Mouse (Mus musculus) ES-E14 (cell line): Measurements from ENCODE around the gene Adar. TPM values are rescaled to one million over a fixed set of nuclear protein-coding genes. Genes with fewer than 3 reads are reported as not detected.

ENCODE experiments used
- DNase-seq: peaks from one replicate; pipeline ENCODE4 v3.0.0-alpha.2; 2013; ENCODE audit warnings: low read depth, low spot score
- H3K27ac ChIP-seq: 2 replicates; pipeline ENCODE4 v1.5.1; 2012; ENCODE audit warnings: low read depth, mild to moderate bottlenecking, low read length, moderate library complexity, mixed read lengths; ENCODE audit not compliant: poor library complexity, insufficient read depth, severe bottlenecking
- H3K36me3 ChIP-seq: 2 replicates; pipeline ENCODE4 v1.6.1; 2012; ENCODE audit warnings: mild to moderate bottlenecking, low read length, moderate library complexity, mixed read lengths; ENCODE audit not compliant: control insufficient read depth, poor library complexity, insufficient read depth, severe bottlenecking
- H3K4me1 ChIP-seq, 2 experiments: fragments of 150-350 bp in 1 of 2; sonication (generic) in 1 of 2; 2 replicates each; pipeline ENCODE4 v1.6.1; 2012; ENCODE audit warnings: low read length in 2 of 2, mild to moderate bottlenecking in 1 of 2, mixed read lengths in 1 of 2; ENCODE audit not compliant: control insufficient read depth in 2 of 2, insufficient read depth in 2 of 2, poor library complexity in 1 of 2
- H3K4me3 ChIP-seq, 2 experiments: fragments of 150-350 bp in 1 of 2; sonication (generic) in 1 of 2; 2 replicates each; pipeline ENCODE4 v1.5.1; 2012; ENCODE audit warnings: low read length in 2 of 2, low read depth in 1 of 2, mild to moderate bottlenecking in 1 of 2, mixed read lengths in 1 of 2; ENCODE audit not compliant: insufficient read depth in 1 of 2, poor library complexity in 1 of 2, severe bottlenecking in 1 of 2
- H3K9ac ChIP-seq: 2 replicates; pipeline ENCODE4 v1.6.1; 2012; ENCODE audit warnings: low read depth, mild to moderate bottlenecking, low read length, mixed read lengths; ENCODE audit not compliant: poor library complexity, insufficient read depth, severe bottlenecking
- H3K9me3 ChIP-seq: fragments of 150-350 bp; sonication (generic); 2 replicates; pipeline ENCODE4 v1.6.1; 2012; ENCODE audit warnings: low read depth, mild to moderate bottlenecking, low read length; ENCODE audit not compliant: control insufficient read depth, insufficient read depth
- CHD2 ChIP-seq: IDR thresholded peaks from 2 replicates; pipeline ENCODE4 v1.6.1; 2014; ENCODE audit warnings: mild to moderate bottlenecking, low read depth, low read length, inconsistent platforms
- HCFC1 ChIP-seq: IDR thresholded peaks from 2 replicates; pipeline ENCODE4 v1.6.1; 2012; ENCODE audit warnings: low read length, inconsistent platforms, borderline replicate concordance; ENCODE audit not compliant: insufficient read depth
- MAFK ChIP-seq: IDR thresholded peaks from 2 replicates; pipeline ENCODE4 v1.6.1; 2014; ENCODE audit warnings: mild to moderate bottlenecking, low read depth, low read length, inconsistent platforms; ENCODE audit not compliant: insufficient read depth
- ZC3H11A ChIP-seq: IDR thresholded peaks from 2 replicates; pipeline ENCODE4 v1.6.1; 2012; ENCODE audit warnings: low read depth, mild to moderate bottlenecking, inconsistent platforms, low read length, borderline replicate concordance
- ZNF384 ChIP-seq: IDR thresholded peaks from 2 replicates; pipeline ENCODE4 v1.6.1; 2012; ENCODE audit warnings: low read depth, low read length, inconsistent platforms
- in situ Hi-C, 2 experiments: fragments of 600-800 bp; cut with MboI; formaldehyde crosslinking; loops; one replicate each; pipeline ENCODE4 v1.15.1; 2025; ENCODE audit warnings: low sequenced_read_pairs in 2 of 2, inconsistent platforms in 1 of 2; ENCODE audit not compliant: unreplicated experiment in 2 of 2
- total RNA-seq: library from RNA; depleted of rRNA; stranded (reverse); fragments of 300-350 nt; gene quantifications from 2 replicates; pipeline ENCODE4 v1.2.3, GENCODE M21; 2012

The Adar gene
- total RNA-seq, 1 experiment, result 35.2 TPM

DNA sequence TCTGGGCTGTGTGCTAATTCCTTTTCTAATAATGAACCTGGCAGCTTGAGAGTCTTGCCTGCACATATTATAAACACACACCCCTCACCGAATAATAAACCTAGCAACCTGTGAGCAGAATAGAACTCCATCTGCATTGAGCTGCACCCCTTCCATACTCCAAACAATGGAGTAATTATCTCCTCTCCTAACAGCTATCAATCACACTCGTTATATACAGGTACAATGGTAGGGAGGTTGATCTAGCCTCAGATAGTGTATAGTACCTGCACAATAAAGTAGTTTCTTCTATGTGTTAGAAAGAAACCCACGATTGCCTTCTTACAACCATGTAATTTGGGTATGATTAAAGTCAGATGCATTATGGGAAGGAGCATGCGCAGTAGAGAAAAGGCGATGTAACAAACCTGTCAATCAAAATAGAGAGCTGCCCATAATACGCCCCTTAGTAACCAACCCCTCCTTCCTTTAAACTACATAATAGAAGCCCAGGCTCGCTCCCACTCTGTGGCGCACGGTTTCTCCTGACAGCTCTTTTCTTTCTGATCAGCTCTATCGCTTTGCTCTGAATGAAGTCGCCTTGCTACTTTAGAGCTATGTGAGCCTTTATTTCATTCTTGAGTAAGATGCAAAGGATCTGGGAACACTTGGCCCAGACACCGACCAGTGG lies 18.5 kb upstream of the Adar start:
- Histone ChIP-seq H3K9me3 (no peaks in the 10 kb centered on the region), H3K4me3 (no peak overlapping the region), H3K27ac (no peak overlapping the region), H3K36me3 (no peaks in the 10 kb centered on the region), H3K4me1 (peaks cover 0 to 4% of the 10 kb centered on the region in 2 experiments; a peak in 1 of 4 replicates), H3K9ac (no peak overlapping the region)
- DNase-seq, result no peak
- in situ Hi-C loops, result no loop called here
- TF ChIP-seq ZNF384 (no peak), ZC3H11A (no peak), HCFC1 (no peak), CHD2 (no peak), MAFK (no peak)

DNA sequence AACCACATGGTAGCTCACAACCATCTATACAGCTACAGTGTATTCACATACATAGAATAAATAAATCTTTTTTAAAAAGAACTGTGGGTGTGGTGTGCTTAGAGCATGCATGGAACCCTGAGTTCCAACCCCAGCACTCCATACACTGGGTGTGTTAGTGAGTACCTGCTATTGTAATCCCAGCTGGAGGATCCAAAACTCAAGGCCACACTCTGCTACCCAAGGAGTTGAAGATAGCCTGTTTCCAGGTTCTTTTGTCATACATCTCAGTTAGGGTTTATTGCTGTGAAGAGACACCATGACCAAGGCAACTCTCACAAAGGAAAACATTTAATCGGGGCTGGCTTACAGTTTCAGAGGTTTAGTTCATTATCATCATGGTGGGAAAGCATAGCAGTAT lies 15.9 kb upstream of the Adar start:
- in situ Hi-C loops, result no loop called here
- Histone ChIP-seq H3K4me3 (no peak overlapping the region), H3K36me3 (no peaks in the 10 kb centered on the region), H3K4me1 (no peaks in the 10 kb centered on the region), H3K9me3 (no peaks in the 10 kb centered on the region), H3K27ac (no peak overlapping the region), H3K9ac (no peak overlapping the region)
- no peak for DNase-seq
- TF ChIP-seq ZC3H11A (no peak), HCFC1 (no peak), CHD2 (no peak), MAFK (no peak), ZNF384 (no peak)

DNA sequence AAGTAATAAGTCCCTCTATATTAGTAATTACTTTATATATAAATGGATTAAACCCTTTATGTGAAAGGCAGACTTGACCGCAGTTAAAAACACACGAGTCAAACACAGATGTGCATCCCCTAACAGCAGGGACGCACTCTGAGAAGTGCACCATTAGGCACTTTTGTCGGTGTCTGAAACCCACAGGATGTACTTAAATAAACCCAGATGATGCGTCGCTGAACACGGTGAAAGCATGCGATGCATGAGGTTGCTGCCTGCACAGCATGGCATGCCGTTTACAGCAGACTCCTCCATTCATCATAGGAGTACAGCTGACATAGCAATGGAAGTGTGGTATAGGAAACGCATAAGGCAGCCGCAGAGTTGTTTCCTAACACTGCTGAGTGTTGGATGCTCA lies 14.4 kb upstream of the Adar start:
- Histone ChIP-seq H3K27ac (no peak overlapping the region), H3K4me3 (no peak overlapping the region), H3K36me3 (no peaks in the 10 kb centered on the region), H3K9ac (no peak overlapping the region), H3K9me3 (no peaks in the 10 kb centered on the region), H3K4me1 (no peaks in the 10 kb centered on the region)
- in situ Hi-C loops, result no loop called here
- no peak for TF ChIP-seq CHD2
- DNase-seq, result no peak

DNA sequence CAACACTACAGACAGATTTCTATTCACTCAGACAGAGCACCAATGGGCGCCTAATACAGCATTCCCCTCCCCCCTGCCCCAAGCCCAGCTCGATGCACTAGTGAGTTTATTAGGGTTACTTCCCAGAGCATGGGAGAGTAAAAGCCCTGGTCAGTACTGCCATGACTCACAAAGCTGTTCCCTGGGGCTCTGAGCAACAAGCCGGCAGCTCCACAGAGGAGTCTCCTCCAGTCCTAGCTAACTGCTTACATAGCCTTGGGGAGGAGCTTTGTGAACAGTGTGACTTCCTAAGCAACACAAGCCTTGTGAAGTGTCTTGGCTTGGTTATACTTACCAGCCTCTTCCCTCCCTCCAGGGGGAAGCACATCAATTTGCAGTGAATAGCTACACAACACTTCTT lies 11.2 kb upstream of the Adar start:
- H3K9ac ChIP-seq, result no peak overlapping the region
- in situ Hi-C loops, result no loop called here
- H3K4me1 ChIP-seq, result no peaks in the 10 kb centered on the region
- H3K9me3 ChIP-seq, result no peaks in the 10 kb centered on the region
- DNase-seq, result no peak
- no peak overlapping the region for H3K4me3 ChIP-seq
- H3K27ac ChIP-seq, result no peak overlapping the region
- TF ChIP-seq HCFC1, result no peak
- TF ChIP-seq ZC3H11A, result no peak
- no peak for TF ChIP-seq CHD2
- TF ChIP-seq ZNF384, result no peak
- no peak for TF ChIP-seq MAFK
- no peaks in the 10 kb centered on the region for H3K36me3 ChIP-seq

DNA sequence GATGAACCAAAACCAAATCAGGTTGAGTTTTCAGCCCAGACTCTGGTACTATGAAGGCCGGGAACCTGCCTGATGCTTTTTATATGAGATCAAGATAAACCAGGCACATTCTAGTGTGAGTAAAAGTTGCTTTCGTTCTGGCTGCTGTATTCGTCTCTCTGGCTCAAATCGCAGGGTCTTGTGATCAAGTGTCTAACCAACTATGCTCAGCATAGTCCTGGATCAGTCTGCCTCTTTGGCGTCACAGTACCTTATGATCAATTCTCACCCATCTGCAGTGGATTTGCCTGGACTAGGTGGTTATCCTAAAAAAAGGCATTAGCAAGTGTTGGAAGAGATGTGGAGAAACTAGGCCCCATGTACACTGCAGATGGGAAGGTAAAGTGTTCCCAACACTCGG lies 10.8 kb upstream of the Adar start:
- no peaks in the 10 kb centered on the region for H3K9me3 ChIP-seq
- no peak for TF ChIP-seq ZNF384
- TF ChIP-seq CHD2, result no peak
- TF ChIP-seq MAFK, result no peak
- no peak for TF ChIP-seq HCFC1
- no peak for TF ChIP-seq ZC3H11A
- H3K4me3 ChIP-seq, result no peak overlapping the region
- H3K27ac ChIP-seq, result no peak overlapping the region
- no peak overlapping the region for H3K9ac ChIP-seq
- H3K36me3 ChIP-seq, result no peaks in the 10 kb centered on the region
- no peak for DNase-seq
- no peaks in the 10 kb centered on the region for H3K4me1 ChIP-seq
- in situ Hi-C loops, result no loop called here
